In the genomic region with DNA sequence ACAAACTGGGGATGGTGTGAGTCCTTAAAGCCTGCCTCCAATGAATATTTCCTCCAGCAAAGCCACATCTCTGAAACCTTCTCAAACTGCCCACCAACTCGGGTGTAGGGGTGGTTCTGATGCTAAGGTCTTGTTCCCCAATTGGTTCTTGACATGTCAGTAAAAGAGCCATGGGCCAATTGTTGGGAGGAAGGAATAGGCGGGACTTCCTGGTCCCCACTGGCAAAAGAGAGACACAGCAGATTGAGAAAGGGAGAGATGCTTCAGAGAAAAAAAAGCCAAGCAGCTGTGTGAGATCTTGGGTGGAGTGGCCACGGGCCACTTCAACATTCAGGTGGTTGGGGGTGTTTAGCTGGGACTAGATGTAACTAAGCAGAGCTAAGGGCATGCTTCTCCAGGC, we compare ENCODE assay signal across 13 mouse cellular contexts. TPM values are rescaled to one million over a fixed set of nuclear protein-coding genes. Genes with fewer than 3 reads are reported as not detected.
DNase-seq lines count a peak whose midpoint lies in the region; ATAC-seq and TF ChIP-seq lines count a peak whose summit lies in the region.
"Had no signal": no experiment of that assay in that cellular context is flagged by ENCODE, and none has a peak within 500 bp of the region (broad histone marks: within the 10 kb centered on the region; RNA-seq: fewer than 3 reads in every experiment).

No protein-coding gene starts in this region.

- DNase-seq in hindbrain, embryonic 10.5 days (ENCODE audit: low spot score), result no peak
- DNase-seq in hindbrain, embryonic 11.5 days (ENCODE audit: low spot score), result no peak
- peak; percentile 57 for DNase-seq in midbrain, embryonic 14.5 days
- DNase-seq in layer of hippocampus, postnatal 25 days (ENCODE audit: extremely low spot score in 1 of 2, low spot score in 1 of 2), result no peak
- DNase-seq in kidney, postnatal 4 days, result no peak
- DNase-seq: lung, postnatal 4 days had no signal

- no peak for TF ChIP-seq CTCF in ES-Bruce4 (IDR thresholded peaks at IDR 0.05; ENCODE audit: low read depth, low read length)

- peak overlapping the region; percentile 16; the same call in 1 of the 2 replicates for H3K4me3 ChIP-seq in hindbrain, embryonic 10.5 days
- H3K4me3 ChIP-seq in hindbrain, embryonic 11.5 days (ENCODE audit: low read depth, low read length), result no peak overlapping the region
- H3K4me3 ChIP-seq in ES-Bruce4 (ENCODE audit: low read depth, low read length), result peak overlapping the region; percentile 51
- no peak overlapping the region for H3K4me3 ChIP-seq in embryonic facial prominence, embryonic 12.5 days
- no peak overlapping the region for H3K4me3 ChIP-seq in midbrain, embryonic 14.5 days (replicated peaks; ENCODE audit: low read depth, low read length)
- H3K4me3 ChIP-seq in intestine, embryonic 16.5 days (ENCODE audit: low read length), result no peak overlapping the region

- peaks cover 20% of the 10 kb centered on the region for H3K36me3 ChIP-seq in hindbrain, embryonic 10.5 days
- H3K36me3 ChIP-seq in hindbrain, embryonic 11.5 days (ENCODE audit: control insufficient read depth, insufficient read depth, low read length), result peaks cover 7% of the 10 kb centered on the region; the same call in 1 of the 2 replicates
- H3K36me3 ChIP-seq in ES-Bruce4 (ENCODE audit: control insufficient read depth, insufficient read depth, low read length, poor library complexity, severe bottlenecking), result no peaks in the 10 kb centered on the region
- H3K36me3 ChIP-seq in embryonic facial prominence, embryonic 12.5 days, result peaks cover 17% of the 10 kb centered on the region
- peaks cover 16% of the 10 kb centered on the region for H3K36me3 ChIP-seq in midbrain, embryonic 14.5 days (ENCODE audit: control insufficient read depth, insufficient read depth, low read length)
- no peaks in the 10 kb centered on the region; the same call in 1 of the 2 replicates for H3K36me3 ChIP-seq in intestine, embryonic 16.5 days (ENCODE audit: control insufficient read depth, insufficient read depth, low read length)

- H3K9me3 ChIP-seq in hindbrain, embryonic 10.5 days, result peaks cover 5% of the 10 kb centered on the region; the same call in 1 of the 2 replicates
- no peaks in the 10 kb centered on the region for H3K9me3 ChIP-seq in hindbrain, embryonic 11.5 days (ENCODE audit: control insufficient read depth, low read length)
- H3K9me3 ChIP-seq in ES-Bruce4 (replicated peaks; ENCODE audit: control insufficient read depth, insufficient read depth, low read length, poor library complexity, severe bottlenecking), result no peaks in the 10 kb centered on the region
- no peaks in the 10 kb centered on the region for H3K9me3 ChIP-seq in embryonic facial prominence, embryonic 12.5 days
- H3K9me3 ChIP-seq in midbrain, embryonic 14.5 days (ENCODE audit: control insufficient read depth, low read length), result no peaks in the 10 kb centered on the region
- H3K9me3 ChIP-seq in intestine, embryonic 16.5 days (ENCODE audit: control insufficient read depth, low read length), result no peaks in the 10 kb centered on the region

- no peak overlapping the region for H3K4me2 ChIP-seq in hindbrain, embryonic 11.5 days (replicated peaks; ENCODE audit: low read depth, low read length)
- 0 out of 2 replicates have a peak overlapping the region, but pooled peaks have one; percentile 2 for H3K4me2 ChIP-seq in embryonic facial prominence, embryonic 12.5 days (replicated peaks)
- peak overlapping the region; percentile 20; the same call in 1 of the 2 replicates for H3K4me2 ChIP-seq in midbrain, embryonic 14.5 days (ENCODE audit: low read length)
- H3K4me2 ChIP-seq in intestine, embryonic 16.5 days (ENCODE audit: low read depth, low read length), result no peak overlapping the region

- no peak for ATAC-seq in hindbrain, embryonic 11.5 days (ENCODE audit: low FRiP score)
- ATAC-seq in embryonic facial prominence, embryonic 12.5 days (ENCODE audit: insufficient number of reproducible peaks, insufficient read depth, low FRiP score, low TSS enrichment), result no peak
- no peak for ATAC-seq in midbrain, embryonic 14.5 days (ENCODE audit: low FRiP score, low TSS enrichment)
- ATAC-seq in intestine, embryonic 16.5 days, result no peak
- ATAC-seq: Patski had no signal

- H3K27ac ChIP-seq in hindbrain, embryonic 10.5 days, result peak overlapping the region; percentile 50
- no peak overlapping the region for H3K27ac ChIP-seq in hindbrain, embryonic 11.5 days (ENCODE audit: low read depth, low read length)
- no peak overlapping the region for H3K27ac ChIP-seq in ES-Bruce4 (ENCODE audit: insufficient read depth, low read length)
- H3K27ac ChIP-seq in embryonic facial prominence, embryonic 12.5 days, result no peak overlapping the region
- H3K27ac ChIP-seq in midbrain, embryonic 14.5 days (replicated peaks; ENCODE audit: low read depth, low read length), result no peak overlapping the region
- H3K27ac ChIP-seq in intestine, embryonic 16.5 days (ENCODE audit: low read length), result no peak overlapping the region
- H3K27ac ChIP-seq: kidney, postnatal 0 days had no signal

- peaks cover 31% of the 10 kb centered on the region for H3K4me1 ChIP-seq in hindbrain, embryonic 10.5 days (replicated peaks)
- 0 out of 2 replicates have a peak, but pooled peaks cover 2% of the 10 kb centered on the region for H3K4me1 ChIP-seq in hindbrain, embryonic 11.5 days (replicated peaks; ENCODE audit: control insufficient read depth, insufficient read depth, low read length)
- H3K4me1 ChIP-seq in ES-Bruce4 (ENCODE audit: control insufficient read depth, insufficient read depth, low read length), result no peaks in the 10 kb centered on the region
- peaks cover 15% of the 10 kb centered on the region; the same call in 1 of the 2 replicates for H3K4me1 ChIP-seq in embryonic facial prominence, embryonic 12.5 days
- H3K4me1 ChIP-seq in midbrain, embryonic 14.5 days (ENCODE audit: control insufficient read depth, insufficient read depth, low read length), result peaks cover 9% of the 10 kb centered on the region
- H3K4me1 ChIP-seq in intestine, embryonic 16.5 days (ENCODE audit: control insufficient read depth, insufficient read depth, low read length), result peaks cover 13% of the 10 kb centered on the region

- WGBS in hindbrain, embryonic 10.5 days, result 25% methylated on average over 3 of the region's 3 CpGs
- WGBS in hindbrain, embryonic 11.5 days, result 18% methylated on average over 3 of the region's 3 CpGs
- WGBS in embryonic facial prominence, embryonic 12.5 days, result 27% methylated on average over 3 of the region's 3 CpGs
- 32% methylated on average over 3 of the region's 3 CpGs for WGBS in midbrain, embryonic 14.5 days
- 18% methylated on average over 3 of the region's 3 CpGs for WGBS in intestine, embryonic 16.5 days

- no peak for TF ChIP-seq EP300 in ES-Bruce4 (IDR thresholded peaks at IDR 0.05; ENCODE audit: insufficient read depth, low read depth, low read length)

- no peak overlapping the region for H3K9ac ChIP-seq in hindbrain, embryonic 11.5 days (ENCODE audit: low read depth, low read length)
- H3K9ac ChIP-seq in ES-Bruce4 (ENCODE audit: low read depth, poor library complexity, severe bottlenecking), result peak overlapping the region; percentile 54; the same call in 1 of the 2 replicates
- H3K9ac ChIP-seq in embryonic facial prominence, embryonic 12.5 days, result no peak overlapping the region
- H3K9ac ChIP-seq in midbrain, embryonic 14.5 days (replicated peaks; ENCODE audit: low read length), result no peak overlapping the region
- no peak overlapping the region for H3K9ac ChIP-seq in intestine, embryonic 16.5 days (ENCODE audit: low read depth, low read length)

- H3K27me3 ChIP-seq in hindbrain, embryonic 10.5 days (ENCODE audit: insufficient read depth, poor library complexity, severe bottlenecking), result peaks cover 15% of the 10 kb centered on the region; the same call in 1 of the 2 replicates
- no peaks in the 10 kb centered on the region for H3K27me3 ChIP-seq in hindbrain, embryonic 11.5 days (ENCODE audit: control insufficient read depth, insufficient read depth, low read length)
- no peaks in the 10 kb centered on the region for H3K27me3 ChIP-seq in ES-Bruce4 (ENCODE audit: control insufficient read depth, insufficient read depth, low read length, poor library complexity, severe bottlenecking)
- H3K27me3 ChIP-seq in embryonic facial prominence, embryonic 12.5 days, result peaks cover 3% of the 10 kb centered on the region
- no peaks in the 10 kb centered on the region for H3K27me3 ChIP-seq in midbrain, embryonic 14.5 days (ENCODE audit: control insufficient read depth, insufficient read depth, low read length)
- H3K27me3 ChIP-seq in intestine, embryonic 16.5 days (replicated peaks; ENCODE audit: control insufficient read depth, insufficient read depth, low read length), result 0 out of 2 replicates have a peak, but pooled peaks cover 9% of the 10 kb centered on the region

- TF ChIP-seq POLR2A in ES-Bruce4 (IDR thresholded peaks at IDR 0.05; ENCODE audit: insufficient read depth, low read length), result no peak

RNA-seq across cellular contexts. Expression of a gene that starts 2.5 kb away (rescaled TPM):
- polyA plus RNA-seq in hindbrain, embryonic 10.5 days (2016; fragmentation: Nextera tagmentation; extraction: Ambion mirVana), result 5.5 and 6.7 TPM in 2 replicates
- 7.0 and 7.6 TPM in 2 replicates for polyA plus RNA-seq in hindbrain, embryonic 11.5 days (2014; fragmentation: Nextera tagmentation; extraction: Ambion mirVana)
- polyA plus RNA-seq in ES-Bruce4 (2011; ENCODE audit: insufficient read depth, insufficient read length, low read depth, missing spikeins), result not detected in 2 replicates
- polyA plus RNA-seq in embryonic facial prominence, embryonic 12.5 days (2016; fragmentation: Nextera tagmentation; extraction: Ambion mirVana), result 2.6 and 2.9 TPM in 2 replicates
- 8.4 and 10.8 TPM in 2 replicates for polyA plus RNA-seq in midbrain, embryonic 14.5 days (2014; fragmentation: Nextera tagmentation; extraction: Ambion mirVana)
- polyA plus RNA-seq in intestine, embryonic 16.5 days (2015; fragmentation: Nextera tagmentation; extraction: Ambion mirVana), result 0.45 and 0.64 TPM in 2 replicates
- under 1 TPM; 0.39 to 0.40 TPM for total RNA-seq in layer of hippocampus, postnatal 25 days (2021)
- total RNA-seq: gastrocnemius, adult 8-10 months; liver, adult 2 months had no signal
- polyA plus RNA-seq: liver, adult 2 months; Patski had no signal

RNA-seq across cellular contexts. Expression of a gene that starts 17.0 kb away (rescaled TPM):
- polyA plus RNA-seq in hindbrain, embryonic 10.5 days (2016; fragmentation: Nextera tagmentation; extraction: Ambion mirVana), result 16.9 and 19.9 TPM in 2 replicates
- 19.6 and 21.2 TPM in 2 replicates for polyA plus RNA-seq in hindbrain, embryonic 11.5 days (2014; fragmentation: Nextera tagmentation; extraction: Ambion mirVana)
- 7.3 and 7.5 TPM in 2 replicates for polyA plus RNA-seq in ES-Bruce4 (2011; ENCODE audit: insufficient read depth, insufficient read length, low read depth, missing spikeins)
- polyA plus RNA-seq in embryonic facial prominence, embryonic 12.5 days (2016; fragmentation: Nextera tagmentation; extraction: Ambion mirVana), result 17.0 and 17.1 TPM in 2 replicates
- 11.7 and 15.7 TPM in 2 replicates for polyA plus RNA-seq in midbrain, embryonic 14.5 days (2014; fragmentation: Nextera tagmentation; extraction: Ambion mirVana)
- 3.6 TPM in 2 replicates for polyA plus RNA-seq in intestine, embryonic 16.5 days (2015; fragmentation: Nextera tagmentation; extraction: Ambion mirVana)
- total RNA-seq in layer of hippocampus, postnatal 25 days (2021), result 10 to 100 TPM; 13.8 to 14.6 TPM

RNA-seq across cellular contexts. Expression of a gene that starts 29.1 kb away (rescaled TPM):
- polyA plus RNA-seq in hindbrain, embryonic 10.5 days (2016; fragmentation: Nextera tagmentation; extraction: Ambion mirVana), result 0.07 TPM in 1 of 2 replicates, not detected in the other
- 0.06 TPM in 1 of 2 replicates, not detected in the other for polyA plus RNA-seq in hindbrain, embryonic 11.5 days (2014; fragmentation: Nextera tagmentation; extraction: Ambion mirVana)
- 0.24 TPM in 1 of 2 replicates, not detected in the other for polyA plus RNA-seq in ES-Bruce4 (2011; ENCODE audit: insufficient read depth, insufficient read length, low read depth, missing spikeins)
- polyA plus RNA-seq in embryonic facial prominence, embryonic 12.5 days (2016; fragmentation: Nextera tagmentation; extraction: Ambion mirVana), result 0.08 TPM in 2 replicates
- polyA plus RNA-seq in midbrain, embryonic 14.5 days (2014; fragmentation: Nextera tagmentation; extraction: Ambion mirVana), result 0.08 TPM in 1 of 2 replicates, not detected in the other
- polyA plus RNA-seq in intestine, embryonic 16.5 days (2015; fragmentation: Nextera tagmentation; extraction: Ambion mirVana), result 1.1 TPM in 2 replicates
- total RNA-seq in layer of hippocampus, postnatal 25 days (2021), result not detected
- polyA plus RNA-seq: Patski had no signal

RNA-seq across cellular contexts. Expression of a gene that starts 44.8 kb away (rescaled TPM):
- polyA plus RNA-seq in hindbrain, embryonic 10.5 days (2016; fragmentation: Nextera tagmentation; extraction: Ambion mirVana), result 90.0 and 94.6 TPM in 2 replicates
- 76.7 and 78.5 TPM in 2 replicates for polyA plus RNA-seq in hindbrain, embryonic 11.5 days (2014; fragmentation: Nextera tagmentation; extraction: Ambion mirVana)
- 43.3 and 43.6 TPM in 2 replicates for polyA plus RNA-seq in ES-Bruce4 (2011; ENCODE audit: insufficient read depth, insufficient read length, low read depth, missing spikeins)
- polyA plus RNA-seq in embryonic facial prominence, embryonic 12.5 days (2016; fragmentation: Nextera tagmentation; extraction: Ambion mirVana), result 91.7 TPM in 2 replicates
- polyA plus RNA-seq in midbrain, embryonic 14.5 days (2014; fragmentation: Nextera tagmentation; extraction: Ambion mirVana), result 92.3 and 109 TPM in 2 replicates
- polyA plus RNA-seq in intestine, embryonic 16.5 days (2015; fragmentation: Nextera tagmentation; extraction: Ambion mirVana), result 63.5 and 67.2 TPM in 2 replicates
- total RNA-seq in layer of hippocampus, postnatal 25 days (2021), result 100 to 1,000 TPM; 191 to 202 TPM

Comparison
In these comparisons a context has a peak if more than half of its experiments do, and no peak if none do; other contexts are left out.
1. H3K4me3 ChIP-seq: peak in hindbrain, embryonic 10.5 days (single experiment) and ES-Bruce4 (single experiment); none in hindbrain, embryonic 11.5 days (single experiment), embryonic facial prominence, embryonic 12.5 days (single experiment), midbrain, embryonic 14.5 days (single experiment) and intestine, embryonic 16.5 days (single experiment).
2. H3K4me2 ChIP-seq: peak in embryonic facial prominence, embryonic 12.5 days (single experiment) and midbrain, embryonic 14.5 days (single experiment); none in hindbrain, embryonic 11.5 days (single experiment) and intestine, embryonic 16.5 days (single experiment).